Mouse (Mus musculus) MEL (cell line): Measurements from ENCODE around the gene Olfr893. TPM values are rescaled to one million over a fixed set of nuclear protein-coding genes. Genes with fewer than 3 reads are reported as not detected.
"Not testable (repeated sequence)": the region's sequence is repeated elsewhere in the genome, so short reads cannot be mapped to it uniquely, and the experiment has no call there.

Experiments
- DNase-seq: peaks from one replicate; pipeline ENCODE4 v3.0.0; 2011; ENCODE audit warnings: low read depth, low spot score
- H3K27ac ChIP-seq: 2 replicates; pipeline ENCODE4 v1.5.1; 2012; ENCODE audit warnings: low read depth, mild to moderate bottlenecking, control low read depth, low read length, moderate library complexity; ENCODE audit not compliant: control insufficient read depth
- H3K27me3 ChIP-seq, 2 experiments: fragments of 150-350 bp in 1 of 2; sonication (generic) in 1 of 2; 2 replicates each; pipeline ENCODE4 v1.6.1; 2012; ENCODE audit warnings: low read length in 2 of 2, mild to moderate bottlenecking in 2 of 2, improper control_type of control experiment in 1 of 2, moderate library complexity in 1 of 2; ENCODE audit not compliant: insufficient read depth in 2 of 2, control insufficient read depth in 1 of 2
- H3K36me3 ChIP-seq, 2 experiments: 2 replicates each; pipeline ENCODE4 v1.6.1; 2012 to 2014; ENCODE audit warnings: low read length in 2 of 2, improper control_type of control experiment in 1 of 2, inconsistent platforms in 1 of 2, mild to moderate bottlenecking in 1 of 2; ENCODE audit not compliant: insufficient read depth in 2 of 2, control insufficient read depth in 1 of 2
- H3K4me1 ChIP-seq, 2 experiments: fragments of 150-350 bp in 1 of 2; sonication (generic) in 1 of 2; 2 replicates each; pipeline ENCODE4 v1.6.1; 2012; ENCODE audit warnings: low read length in 2 of 2, improper control_type of control experiment in 1 of 2, mild to moderate bottlenecking in 1 of 2; ENCODE audit not compliant: insufficient read depth in 2 of 2, control insufficient read depth in 1 of 2
- H3K4me3 ChIP-seq, 2 experiments: fragments of 150-350 bp in 1 of 2; sonication (generic) in 1 of 2; 2 replicates each; pipeline ENCODE4 v1.5.1; 2012; ENCODE audit warnings: low read depth in 2 of 2, low read length in 2 of 2, mild to moderate bottlenecking in 2 of 2, moderate library complexity in 2 of 2, control low read depth in 1 of 2, improper control_type of control experiment in 1 of 2; ENCODE audit not compliant: control insufficient read depth in 1 of 2, insufficient read depth in 1 of 2
- H3K79me2 ChIP-seq: 2 replicates; pipeline ENCODE4 v1.6.1; 2012; ENCODE audit warnings: mild to moderate bottlenecking, low read length, moderate library complexity; ENCODE audit not compliant: control insufficient read depth, poor library complexity, insufficient read depth
- H3K9ac ChIP-seq: 2 replicates; pipeline ENCODE4 v1.6.1; 2012; ENCODE audit warnings: low read depth, mild to moderate bottlenecking, control low read depth, low read length, moderate library complexity; ENCODE audit not compliant: control insufficient read depth, poor library complexity, severe bottlenecking
- H3K9me3 ChIP-seq: fragments of 150-350 bp; sonication (generic); replicated peaks from 2 replicates; pipeline ENCODE4 v1.6.1; 2012; ENCODE audit warnings: mild to moderate bottlenecking, low read length, improper control_type of control experiment, moderate library complexity; ENCODE audit not compliant: insufficient read depth
- BHLHE40 ChIP-seq: IDR thresholded peaks from 2 replicates; pipeline ENCODE4 v1.6.1; 2012; ENCODE audit warnings: low read depth, mild to moderate bottlenecking, inconsistent platforms, low read length, improper control_type of control experiment, borderline replicate concordance
- CHD2 ChIP-seq: IDR thresholded peaks from 2 replicates; pipeline ENCODE4 v1.6.1; 2011; ENCODE audit warnings: low read length, improper control_type of control experiment
- CTCF ChIP-seq, 3 experiments: IDR thresholded peaks in 2 of 3; conservative IDR thresholded peaks in 1 of 3; 2 replicates each; pipeline ENCODE4 v1.5.1; 2011 to 2012; ENCODE audit warnings: low read length in 3 of 3, low read depth in 2 of 3, mild to moderate bottlenecking in 2 of 3, improper control_type of control experiment in 1 of 3, inconsistent platforms in 1 of 3, mixed read lengths in 1 of 3, moderate library complexity in 1 of 3; ENCODE audit not compliant: control insufficient read depth in 1 of 3, insufficient read depth in 1 of 3, poor library complexity in 1 of 3, severe bottlenecking in 1 of 3
- E2F4 ChIP-seq: IDR thresholded peaks from 2 replicates; pipeline ENCODE4 v1.6.1; 2011; ENCODE audit warnings: low read depth, low read length, improper control_type of control experiment, borderline replicate concordance
- ELF1 ChIP-seq: IDR thresholded peaks from 2 replicates; pipeline ENCODE4 v1.6.1; 2014; ENCODE audit warnings: low read depth, mild to moderate bottlenecking, inconsistent platforms, low read length, improper control_type of control experiment, moderate library complexity
- EP300 ChIP-seq, 2 experiments: IDR thresholded peaks; 2 replicates each; pipeline ENCODE4 v1.6.1; 2011; ENCODE audit warnings: improper control_type of control experiment in 2 of 2, low read length in 2 of 2, low read depth in 1 of 2, mild to moderate bottlenecking in 1 of 2
- GATA1 ChIP-seq: IDR thresholded peaks from 2 replicates; pipeline ENCODE4 v1.6.1; 2011; ENCODE audit warnings: low read depth, low read length, improper control_type of control experiment
- JUND ChIP-seq: IDR thresholded peaks from 2 replicates; pipeline ENCODE4 v1.6.1; 2011; ENCODE audit warnings: low read depth, mild to moderate bottlenecking, improper control_type of control experiment, low read length
- KAT2A ChIP-seq: conservative IDR thresholded peaks from 2 replicates; pipeline ENCODE4 v1.6.1; 2012; ENCODE audit warnings: low read depth, low read length, improper control_type of control experiment, inconsistent platforms
- MXI1 ChIP-seq: IDR thresholded peaks from 2 replicates; pipeline ENCODE4 v1.6.1; 2011; ENCODE audit warnings: mild to moderate bottlenecking, low read depth, low read length, improper control_type of control experiment
- POLR2A ChIP-seq, 2 experiments: IDR thresholded peaks; 2 replicates each; pipeline ENCODE4 v1.6.1; 2011 to 2012; ENCODE audit warnings: low read length in 2 of 2, mild to moderate bottlenecking in 2 of 2, control low read depth in 1 of 2, improper control_type of control experiment in 1 of 2, low read depth in 1 of 2, moderate library complexity in 1 of 2; ENCODE audit not compliant: control insufficient read depth in 1 of 2, insufficient read depth in 1 of 2, poor library complexity in 1 of 2
- POLR2AphosphoS2 ChIP-seq: IDR thresholded peaks from 2 replicates; pipeline ENCODE4 v1.6.1; 2011; ENCODE audit warnings: low read length, improper control_type of control experiment
- POLR2AphosphoS5 ChIP-seq: IDR thresholded peaks from 2 replicates; pipeline ENCODE4 v1.6.1; 2012; ENCODE audit warnings: low read depth, borderline replicate concordance, mild to moderate bottlenecking, inconsistent platforms, low read length, moderate library complexity, mixed read lengths
- RAD21 ChIP-seq: IDR thresholded peaks from 2 replicates; pipeline ENCODE4 v1.6.1; 2011; ENCODE audit warnings: mild to moderate bottlenecking, low read depth, low read length, improper control_type of control experiment
- RCOR1 ChIP-seq: IDR thresholded peaks from 2 replicates; pipeline ENCODE4 v1.6.1; 2012; ENCODE audit warnings: low read depth, mild to moderate bottlenecking, inconsistent platforms, low read length, improper control_type of control experiment
- UBTF ChIP-seq: IDR thresholded peaks from 2 replicates; pipeline ENCODE4 v1.6.1; 2012; ENCODE audit warnings: low read depth, mild to moderate bottlenecking, inconsistent platforms, low read length, improper control_type of control experiment, moderate library complexity, borderline replicate concordance; ENCODE audit not compliant: insufficient read depth
- USF2 ChIP-seq, 2 experiments: IDR thresholded peaks; 2 replicates each; pipeline ENCODE4 v1.6.1; 2011 to 2012; ENCODE audit warnings: improper control_type of control experiment in 2 of 2, low read length in 2 of 2, borderline replicate concordance in 1 of 2, inconsistent platforms in 1 of 2, low read depth in 1 of 2, mild to moderate bottlenecking in 1 of 2; ENCODE audit not compliant: insufficient read depth in 1 of 2
- ZNF384 ChIP-seq: IDR thresholded peaks from 2 replicates; pipeline ENCODE4 v1.6.1; 2012; ENCODE audit warnings: low read depth, mild to moderate bottlenecking, inconsistent platforms, low read length, improper control_type of control experiment
- polyA plus RNA-seq, 2 experiments: library from polyadenylated mRNA; stranded (reverse) in 1 of 2; unstranded in 1 of 2; fragments of >175 nt in 1 of 2; fragments of >200 nt in 1 of 2; gene quantifications; 2 replicates each; pipeline versions ENCODE4 v1.2.1 to v1.2.4; 2012; ENCODE audit warnings: low replicate concordance in 2 of 2, low read depth in 1 of 2; ENCODE audit not compliant: insufficient read length in 2 of 2, insufficient read depth in 1 of 2, missing spikeins in 1 of 2
- total RNA-seq: library from RNA; depleted of rRNA; stranded (reverse); fragments of 300-350 nt; gene quantifications from 2 replicates; pipeline ENCODE4 v1.2.3, GENCODE M21; 2012; rRNA removed

The Olfr893 gene
- total RNA-seq (not detected in 2 replicates), polyA plus RNA-seq (not detected)

GRCm38 (mm10) chr9:38208065-38208464, at the start of gene Olfr893:
Gene Olfr893 (plus strand): TSS chr9:38208365.
- H3K27me3 ChIP-seq = no peaks in the 10 kb centered on the region
- no peak within 1 kb of the TSS for H3K9ac ChIP-seq
- H3K79me2 ChIP-seq = no peaks in the 10 kb centered on the region
- no peak within 1 kb of the TSS for H3K27ac ChIP-seq
- no peaks in the 10 kb centered on the region for H3K4me1 ChIP-seq
- no peak for DNase-seq
- no peaks in the 10 kb centered on the region for H3K36me3 ChIP-seq
- no peaks in the 10 kb centered on the region for H3K9me3 ChIP-seq
- H3K4me3 ChIP-seq = no peak within 1 kb of the TSS
- no peak for TF ChIP-seq UBTF
- no peak for TF ChIP-seq EP300 (IDR thresholded peaks at IDR 0.05; ENCODE audit: low read depth in 1 of 2, low read length in 2 of 2)
- no peak for TF ChIP-seq ZNF384
- TF ChIP-seq POLR2AphosphoS2 = no peak
- TF ChIP-seq POLR2A (IDR thresholded peaks at IDR 0.05; ENCODE audit: control insufficient read depth in 1 of 2, insufficient read depth in 1 of 2, low read depth in 1 of 2, low read length in 2 of 2, poor library complexity in 1 of 2) = no peak
- TF ChIP-seq JUND = no peak
- TF ChIP-seq POLR2AphosphoS5 = no peak
- no peak for TF ChIP-seq RAD21
- no peak for TF ChIP-seq KAT2A
- TF ChIP-seq MXI1 = no peak
- TF ChIP-seq CHD2 = no peak
- no peak for TF ChIP-seq GATA1
- no peak for TF ChIP-seq RCOR1
- TF ChIP-seq USF2 (IDR thresholded peaks at IDR 0.05; ENCODE audit: borderline replicate concordance in 1 of 2, insufficient read depth in 1 of 2, low read depth in 1 of 2, low read length in 2 of 2) = no peak

GRCm38 (mm10) chr9:38168341-38168740, 39.8 kb upstream of the Olfr893 start:
- not testable (repeated sequence) for H3K4me1 ChIP-seq, H3K27me3 ChIP-seq, DNase-seq, H3K9ac ChIP-seq, H3K27ac ChIP-seq, H3K9me3 ChIP-seq, H3K36me3 ChIP-seq, H3K79me2 ChIP-seq, H3K4me3 ChIP-seq

GRCm38 (mm10) chr9:38180721-38181120, 27.4 kb upstream of the Olfr893 start, which contains the start of gene Olfr891:
Gene Olfr891 (minus strand): TSS chr9:38180821.
- DNase-seq = no peak

More at GRCm38 (mm10) chr9:38180721-38181120, 27.4 kb upstream of the Olfr893 start, which contains the start of gene Olfr891:
- no peak within 1 kb of the TSS for H3K27ac ChIP-seq
- no peaks in the 10 kb centered on the region for H3K79me2 ChIP-seq
- TF ChIP-seq ELF1 (no peak), E2F4 (no peak), BHLHE40 (no peak), CTCF (IDR thresholded peaks at IDR 0.05 in 2 of 3, conservative IDR thresholded peaks at IDR 0.05 in 1 of 3; ENCODE audit: control insufficient read depth in 1 of 3, insufficient read depth in 1 of 3, low read depth in 2 of 3, low read length in 3 of 3, poor library complexity in 1 of 3, severe bottlenecking in 1 of 3) (no peak), POLR2A (IDR thresholded peaks at IDR 0.05; ENCODE audit: control insufficient read depth in 1 of 2, insufficient read depth in 1 of 2, low read depth in 1 of 2, low read length in 2 of 2, poor library complexity in 1 of 2) (no peak)
- H3K36me3 ChIP-seq = no peaks in the 10 kb centered on the region
- H3K9ac ChIP-seq = no peak within 1 kb of the TSS
- no peak within 1 kb of the TSS for H3K4me3 ChIP-seq
- H3K27me3 ChIP-seq = no peaks in the 10 kb centered on the region
- H3K4me1 ChIP-seq = no peaks in the 10 kb centered on the region
- no peaks in the 10 kb centered on the region for H3K9me3 ChIP-seq
